Mouse (Mus musculus) NIH3T3 (cell line): ENCODE data around the gene Fbxl14.

ENCODE experiments used
- DNase-seq: peaks from one replicate; pipeline ENCODE4 v3.0.0-alpha.2; 2012; ENCODE audit warnings: low read depth

The Fbxl14 gene

GRCm38 (mm10) chr6:119499271-119499670 is 19.8 kb downstream of the Fbxl14 start:
- no peak for DNase-seq

- DNase-seq, result no peak
Measured at GRCm38 (mm10) chr6:119500086-119500485, 20.6 kb downstream of the Fbxl14 start.

DNA sequence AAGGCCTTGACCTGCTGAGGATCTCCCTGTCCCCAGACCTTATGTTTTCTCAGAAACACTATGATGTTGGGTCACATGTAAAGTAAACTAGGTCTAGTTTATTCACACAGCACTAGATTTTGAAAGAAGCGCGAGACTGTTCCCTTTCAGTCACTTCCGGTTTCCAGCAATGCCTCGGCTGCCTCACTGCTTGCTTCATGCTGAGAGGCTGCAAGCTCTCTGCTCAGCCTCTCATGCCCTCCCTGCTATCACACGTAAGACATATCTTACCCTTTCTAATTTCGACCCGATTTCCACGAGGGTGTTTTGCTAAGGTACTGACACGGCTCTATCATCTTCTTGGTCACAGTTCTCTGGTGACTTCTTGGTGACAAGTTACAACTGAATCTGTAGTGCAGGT is 22.6 kb downstream of the Fbxl14 start:
- no peak for DNase-seq

DNA sequence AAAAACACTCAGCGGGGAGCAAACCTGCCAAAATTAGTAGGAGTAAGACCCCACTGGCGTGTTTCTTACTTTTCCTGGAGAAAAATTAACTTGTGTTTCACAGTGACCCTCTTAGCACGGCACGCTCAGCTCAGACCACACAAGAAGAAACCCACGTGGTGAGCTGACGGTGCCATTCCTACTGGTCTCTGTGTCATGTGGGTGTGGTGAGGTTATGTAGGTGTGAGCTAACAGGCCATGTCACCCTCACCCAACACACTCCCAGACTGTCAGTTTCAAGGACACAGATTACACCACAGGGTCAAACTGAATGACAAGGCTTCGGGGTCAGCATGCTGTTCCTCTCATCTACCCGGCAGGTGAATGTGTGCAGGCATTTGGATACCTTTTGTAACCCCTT is 25.3 kb downstream of the Fbxl14 start:
- no peak for DNase-seq

DNA sequence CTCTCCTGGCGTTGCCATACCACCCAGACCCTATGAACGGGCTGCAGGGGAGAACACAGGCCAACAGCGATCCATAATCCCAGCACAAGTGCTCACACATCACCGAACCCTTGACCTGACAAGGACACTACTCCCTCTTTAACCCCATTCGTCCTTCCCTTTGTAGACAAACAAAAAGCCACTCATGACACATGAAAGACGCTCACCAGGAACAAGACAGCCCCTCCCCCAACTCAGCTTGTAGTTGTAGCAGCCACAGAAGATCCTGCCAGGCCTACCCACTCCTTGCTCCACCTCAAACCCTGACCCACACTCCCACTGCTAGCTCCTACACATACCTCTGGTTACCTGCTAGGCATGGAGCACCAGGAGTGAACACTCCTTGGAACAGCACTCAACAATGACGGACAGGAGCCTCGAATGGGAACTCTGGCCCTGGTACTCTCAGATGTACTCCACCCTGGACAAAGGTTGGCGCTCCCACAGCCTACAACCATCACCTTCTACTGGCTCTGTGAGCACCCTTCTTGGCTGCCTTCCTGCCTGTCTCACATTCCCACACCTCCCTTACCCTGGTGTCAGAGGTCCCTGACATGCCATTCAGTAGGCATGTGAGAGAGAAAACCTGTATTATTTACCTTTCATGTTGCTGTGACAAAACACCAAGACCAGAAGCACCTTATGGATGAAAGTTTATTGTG is 26.2 kb downstream of the Fbxl14 start:
- no peak for DNase-seq

GRCm38 (mm10) chr6:119508221-119508620 is 28.8 kb downstream of the Fbxl14 start:
- no peak for DNase-seq

DNA sequence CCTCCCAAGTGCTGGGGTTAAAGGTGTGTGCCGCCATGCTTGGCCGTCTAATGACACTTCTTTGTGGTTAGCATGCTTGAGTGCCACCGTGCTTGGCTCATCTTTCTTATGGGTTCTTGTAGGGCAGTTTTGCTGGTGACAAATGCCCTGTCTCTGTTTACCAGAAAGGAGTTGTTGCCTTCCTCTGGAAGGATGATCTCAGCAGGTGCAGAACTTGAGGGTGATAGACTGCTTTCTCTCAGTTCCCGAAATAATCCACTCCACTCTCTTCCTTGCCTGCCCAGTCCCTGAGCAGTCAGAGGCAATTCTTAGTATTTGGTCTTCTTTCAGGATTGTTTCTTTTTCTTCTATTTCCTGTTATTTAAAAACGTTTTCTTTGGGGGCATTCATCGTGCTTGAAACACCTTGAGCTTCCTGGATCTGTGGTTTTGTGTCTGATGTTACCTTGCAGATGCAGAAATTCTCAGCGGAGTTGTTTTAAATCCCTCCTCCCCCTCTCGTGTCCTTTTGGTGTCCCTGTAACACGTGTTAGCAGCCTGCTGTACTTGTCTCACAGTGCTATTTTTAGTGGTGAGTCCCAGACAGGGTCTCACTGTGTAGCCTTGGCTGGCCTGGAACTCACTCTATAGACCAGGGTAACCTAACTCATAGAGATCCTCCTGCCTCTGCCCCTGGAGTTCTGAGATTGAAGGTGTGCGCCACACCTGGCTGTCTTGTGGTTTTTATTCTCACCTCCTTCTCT is 29.3 kb downstream of the Fbxl14 start:
- DNase-seq, result no peak

- DNase-seq, result no peak
Measured at GRCm38 (mm10) chr6:119509437-119510037, 30.1 kb downstream of the Fbxl14 start.

DNA sequence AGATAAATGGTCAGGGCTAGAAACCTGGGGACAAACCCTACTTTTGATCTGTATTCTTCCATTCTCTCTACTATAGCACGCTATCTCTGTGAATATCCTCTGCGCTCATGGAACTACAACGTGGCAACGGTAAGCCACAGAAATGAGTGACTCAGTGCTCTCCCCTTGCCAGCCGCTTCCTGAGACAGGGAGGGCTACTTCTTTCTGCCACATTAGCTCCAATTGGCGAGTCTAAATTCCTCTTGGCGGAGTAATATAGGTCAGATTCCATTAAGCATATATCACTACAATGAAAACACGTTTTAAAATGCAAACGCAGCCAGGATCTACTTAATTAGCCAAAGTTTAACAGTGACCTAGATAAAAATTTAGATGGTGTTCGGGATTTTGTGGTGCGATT is 33.2 kb downstream of the Fbxl14 start:
- DNase-seq, result peak; percentile 51

GRCm38 (mm10) chr6:119513452-119513851 is 34.0 kb downstream of the Fbxl14 start:
- no peak for DNase-seq

- no peak for DNase-seq
Measured at GRCm38 (mm10) chr6:119514085-119514484, 34.6 kb downstream of the Fbxl14 start.

DNA sequence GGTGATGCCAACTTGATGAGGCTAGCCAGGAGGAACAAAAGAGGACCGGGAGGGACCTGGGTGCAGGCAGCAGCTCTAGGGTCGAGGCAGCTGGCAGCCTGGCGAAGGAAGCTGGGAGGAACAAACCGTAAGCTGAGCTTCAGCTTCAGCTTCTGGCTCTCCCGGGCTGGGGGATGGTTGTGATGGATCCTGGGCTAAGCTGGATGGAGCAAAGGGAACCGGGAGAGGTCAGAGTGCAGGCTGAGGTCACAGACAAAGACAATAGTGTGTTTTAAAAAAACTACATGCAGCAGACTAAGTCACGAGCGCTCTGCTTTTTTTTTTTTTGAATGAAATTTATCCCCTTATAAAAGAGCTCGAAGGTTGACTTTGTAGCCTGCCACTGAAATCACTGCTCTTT is 41.3 kb downstream of the Fbxl14 start:
- no peak for DNase-seq

DNA sequence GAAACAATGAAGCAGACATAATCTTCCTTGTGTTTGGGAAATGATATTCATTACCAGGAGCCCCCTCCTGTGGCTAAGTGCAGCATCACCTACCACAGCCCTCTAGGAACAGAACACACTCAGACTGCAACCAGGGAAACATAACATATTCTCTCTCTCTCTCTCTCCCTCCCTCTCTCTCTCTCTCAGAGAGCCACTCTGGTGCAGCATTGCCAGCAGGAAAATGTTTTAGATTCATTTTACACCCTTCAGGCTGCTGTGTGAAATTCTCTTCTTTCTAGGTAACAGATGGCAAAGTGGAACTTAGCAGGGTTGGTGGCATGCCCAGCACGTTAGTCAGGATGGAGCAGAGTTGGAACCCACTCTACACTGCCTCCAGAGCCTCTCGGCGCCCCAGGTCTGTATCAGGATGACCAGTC is 42.0 kb downstream of the Fbxl14 start:
- DNase-seq, result no peak

- DNase-seq, result peak; percentile 16
Measured at GRCm38 (mm10) chr6:119521931-119522391, 42.5 kb downstream of the Fbxl14 start.

- DNase-seq, result peak; percentile 59
Measured at GRCm38 (mm10) chr6:119526498-119526897, 47.0 kb downstream of the Fbxl14 start.

GRCm38 (mm10) chr6:119529659-119530058 is 50.2 kb downstream of the Fbxl14 start:
- no peak for DNase-seq
